Mouse (Mus musculus): ENCODE measurements around the gene Ccdc106. TPM values are rescaled to one million over a fixed set of nuclear protein-coding genes. Genes with fewer than 3 reads are reported as not detected.
A peak's percentile ranks its signal among the peaks of the same experiment; 100 is the strongest.
"Not testable (repeated sequence)": the region's sequence is repeated elsewhere in the genome, so short reads cannot be mapped to it uniquely, and the experiment has no call there.

Ccdc106 gene
- total RNA-seq (2021), result under 1 TPM; 0.80 to 0.91 TPM
- long read RNA-seq, experiment 1, result 0 reads
- long read RNA-seq, experiment 2, result 0 reads

DNA sequence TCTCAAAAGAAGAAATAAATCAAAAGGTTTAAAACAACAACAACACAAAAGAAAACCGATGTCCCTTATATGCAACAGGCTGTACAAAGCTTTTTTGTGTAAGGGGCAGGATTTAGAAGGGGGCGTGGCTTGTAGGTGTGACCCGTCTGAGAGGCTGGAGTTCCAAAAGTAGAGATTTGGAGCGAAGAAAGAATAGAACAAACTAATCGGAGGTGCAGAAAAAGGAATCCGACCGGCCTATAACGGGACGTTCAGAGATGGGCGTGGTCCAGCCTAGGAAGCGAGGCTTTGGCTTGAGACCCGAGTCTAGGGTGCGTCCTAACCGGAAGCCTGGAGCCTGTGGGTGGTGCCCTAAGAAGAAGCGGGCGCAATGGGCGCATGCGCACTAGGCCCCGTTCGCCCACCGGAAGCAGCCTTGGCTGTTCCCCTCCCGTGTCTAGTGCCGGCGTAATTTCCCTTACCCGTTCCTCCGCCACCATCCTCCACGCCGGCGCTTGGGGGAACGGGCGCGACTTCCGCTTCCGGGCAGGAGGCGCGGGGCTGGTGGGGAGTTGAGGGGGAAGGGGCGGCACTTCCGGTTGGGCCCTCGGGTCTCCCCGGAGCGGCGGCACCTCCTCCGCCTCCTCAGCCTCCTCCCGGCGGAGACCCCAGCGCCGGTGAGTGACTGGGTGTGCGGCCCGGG lies at the start of gene Ccdc106, which contains the start of gene Zfp865:
Gene Ccdc106 (plus strand): TSS at position 554 of the 682 bp plus-strand sequence.
Gene Zfp865 (plus strand): TSS at position 377 of the 682 bp plus-strand sequence.
- peak; percentile 97 to 99 for DNase-seq (ENCODE audit: low spot score in 2 of 2)

DNA sequence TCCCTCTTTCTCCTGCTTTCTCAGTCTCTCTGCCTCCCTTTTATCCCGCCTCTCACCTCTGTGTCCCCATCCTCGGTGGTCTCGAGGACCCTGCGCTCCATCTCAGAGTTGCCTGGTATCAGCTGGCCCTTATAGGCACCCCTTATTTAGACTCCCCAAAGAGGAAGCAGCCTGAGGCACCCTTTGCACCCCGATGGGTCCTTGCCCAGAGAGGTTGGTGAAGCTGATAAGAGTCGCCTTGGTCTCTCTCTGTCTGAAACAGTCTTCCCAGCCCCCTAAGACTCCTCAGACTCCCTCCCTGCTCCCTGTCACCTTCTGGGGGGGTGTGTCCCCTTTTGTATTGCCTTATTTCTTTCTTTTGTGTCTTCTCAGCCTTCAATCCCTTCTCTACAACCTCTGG lies 49.3 kb upstream of the Ccdc106 start, which contains the start of gene Sbk3:
Gene Sbk3 (minus strand): TSS at position 101 of the 400 bp plus-strand sequence.
- DNase-seq (ENCODE audit: low spot score in 2 of 2), result no peak

GRCm38 (mm10) chr7:4971710-4972109 lies 48.6 kb upstream of the Ccdc106 start:
- DNase-seq (ENCODE audit: low spot score in 2 of 2), result no peak

- peak in 1 of 2 experiments; percentile 59 for DNase-seq (ENCODE audit: low spot score in 2 of 2)
Observed at GRCm38 (mm10) chr7:4972321-4973047, 47.9 kb upstream of the Ccdc106 start.

DNA sequence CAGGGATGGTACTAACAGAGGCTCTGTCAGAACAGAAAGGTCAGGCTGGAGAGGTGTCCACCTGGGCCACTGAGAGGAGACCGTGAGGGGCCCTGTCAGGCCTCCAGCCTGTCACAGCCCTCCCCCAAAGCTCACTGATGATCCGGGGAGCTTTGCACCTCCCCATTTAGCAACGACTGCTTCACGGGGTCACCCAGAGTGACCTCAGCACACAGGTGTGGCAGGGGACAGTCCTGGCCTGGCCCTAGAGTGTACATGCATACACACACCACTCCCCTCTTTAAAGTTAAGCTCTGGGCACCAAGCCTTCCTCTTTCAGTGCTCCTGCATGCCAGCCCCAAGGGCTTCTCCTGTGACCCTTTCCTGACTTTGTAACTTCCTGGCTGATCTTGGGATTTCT lies 44.9 kb upstream of the Ccdc106 start:
- DNase-seq (ENCODE audit: low spot score in 2 of 2), result no peak

- no peak for DNase-seq (ENCODE audit: low spot score in 2 of 2)
Observed at GRCm38 (mm10) chr7:4976832-4977231, 43.5 kb upstream of the Ccdc106 start.

- DNase-seq (ENCODE audit: low spot score in 2 of 2), result no peak
Observed at GRCm38 (mm10) chr7:4988250-4988649, 32.1 kb upstream of the Ccdc106 start.

GRCm38 (mm10) chr7:4993347-4993998 lies 26.9 kb upstream of the Ccdc106 start:
- no peak for DNase-seq (ENCODE audit: low spot score in 2 of 2)

- DNase-seq (ENCODE audit: low spot score in 2 of 2), result no peak
Observed at GRCm38 (mm10) chr7:4993999-4994788, 26.2 kb upstream of the Ccdc106 start.

GRCm38 (mm10) chr7:4995268-4996002 lies 24.9 kb upstream of the Ccdc106 start:
- DNase-seq (ENCODE audit: low spot score in 2 of 2), result peak in 1 of 2 experiments; percentile 28

GRCm38 (mm10) chr7:4996003-4996895 lies 24.1 kb upstream of the Ccdc106 start, which contains the start of gene Zfp579:
Gene Zfp579, minus strand, starts transcription at chr7:4996158.
- peak; percentile 93 to 95 for DNase-seq (ENCODE audit: low spot score in 2 of 2)

DNA sequence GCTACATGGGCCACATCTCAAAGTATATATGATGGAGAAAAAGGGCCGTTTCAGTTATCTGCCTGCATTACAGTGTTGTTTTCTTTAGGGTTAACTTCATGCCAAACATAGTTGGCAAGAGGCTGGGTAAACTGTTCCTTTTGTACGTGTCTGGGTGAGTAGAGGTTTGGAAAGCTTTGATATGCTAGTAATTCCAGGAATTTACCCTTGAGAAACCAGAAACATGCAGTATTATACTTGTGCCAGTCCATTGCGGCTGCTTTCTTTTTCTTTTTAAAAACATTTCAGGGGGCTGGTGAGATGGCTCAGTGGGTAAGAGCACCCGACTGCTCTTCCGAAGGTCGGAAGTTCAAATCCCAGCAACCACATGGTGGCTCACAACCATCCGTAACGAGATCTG lies 23.4 kb upstream of the Ccdc106 start:
- DNase-seq (ENCODE audit: low spot score in 2 of 2), result no peak

DNA sequence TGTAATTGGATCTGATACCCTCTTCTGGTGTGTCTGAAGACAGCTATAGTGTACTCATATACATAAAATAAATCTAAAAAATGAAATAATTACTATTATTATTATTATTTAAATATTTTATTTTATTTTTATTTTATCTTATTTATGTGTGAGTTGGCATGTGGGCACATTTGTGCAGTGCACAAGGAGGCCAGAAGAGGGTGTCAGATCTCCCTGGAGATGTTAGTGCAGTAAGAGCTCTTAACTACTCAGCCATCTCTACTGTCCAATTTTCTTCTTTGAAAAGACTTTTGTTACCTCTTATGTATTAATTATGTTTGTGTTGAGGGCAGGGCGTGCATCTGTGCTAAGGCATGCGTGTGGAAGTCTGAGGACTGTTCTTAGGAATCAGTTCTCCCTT lies 20.5 kb upstream of the Ccdc106 start:
- no peak for DNase-seq (ENCODE audit: low spot score in 2 of 2)

GRCm38 (mm10) chr7:5002876-5003275 lies 17.5 kb upstream of the Ccdc106 start:
- DNase-seq (ENCODE audit: low spot score in 2 of 2), result not testable (repeated sequence)

DNA sequence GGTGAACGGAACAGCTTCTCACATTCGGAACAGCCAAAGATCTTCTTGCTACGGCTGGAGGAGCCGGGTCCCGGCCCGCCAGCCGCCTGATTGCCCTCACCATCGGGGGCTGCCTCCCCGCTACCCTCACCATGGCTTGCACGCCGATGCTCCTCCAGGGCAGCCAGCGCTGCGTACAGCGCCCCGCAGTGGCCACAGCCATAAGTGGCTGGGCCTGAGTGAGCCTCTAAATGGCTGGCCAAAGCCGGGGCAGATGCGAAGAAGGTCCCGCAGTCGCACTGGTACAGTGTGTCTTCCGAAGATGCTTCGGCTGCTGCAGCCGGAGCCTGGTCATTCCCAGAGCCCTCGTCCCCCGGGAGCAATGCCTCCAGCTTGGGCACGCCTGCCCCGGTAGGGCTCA lies 12.1 kb upstream of the Ccdc106 start:
- DNase-seq (ENCODE audit: low spot score in 2 of 2), result no peak

DNA sequence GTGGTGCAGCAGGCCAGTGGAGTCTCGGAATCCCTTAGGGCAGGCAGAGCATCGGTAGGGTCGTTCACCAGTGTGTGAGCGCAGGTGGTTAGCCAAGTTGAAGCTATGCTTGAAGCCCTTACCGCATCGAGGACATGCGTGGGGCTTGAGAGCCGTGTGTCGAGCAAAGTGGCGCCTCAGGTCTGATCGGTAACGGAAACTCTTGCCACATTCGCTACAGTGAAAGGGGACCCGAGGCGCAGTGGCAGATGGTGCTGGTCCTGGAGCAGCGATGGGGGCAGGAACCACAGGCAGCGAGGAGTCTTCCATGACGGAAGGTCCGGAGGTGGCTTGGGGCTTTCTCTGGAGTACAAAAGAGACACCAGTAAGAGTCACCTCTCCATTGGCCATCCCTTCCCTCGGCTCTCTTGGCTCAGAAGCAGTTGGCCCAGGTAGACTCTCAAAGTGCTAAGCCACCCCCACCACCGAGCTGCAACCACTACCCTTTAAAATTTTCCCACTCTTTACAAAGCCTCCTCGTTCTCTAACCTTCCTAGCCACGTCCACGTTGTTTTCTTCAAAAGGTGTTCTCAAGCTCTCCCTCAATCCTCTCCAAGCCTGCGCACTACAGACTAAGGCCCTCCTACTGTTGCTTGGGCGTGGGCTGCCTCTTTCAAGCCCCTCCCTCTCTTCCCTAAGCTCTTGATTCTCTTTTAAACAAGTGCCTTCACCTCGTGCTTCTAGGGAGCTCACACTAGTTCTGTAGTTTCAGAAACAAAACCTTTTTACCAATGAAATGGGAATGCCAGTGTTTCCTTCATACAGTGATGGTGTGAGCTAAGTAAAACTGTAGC lies 7.5 kb upstream of the Ccdc106 start:
- DNase-seq (ENCODE audit: low spot score in 2 of 2), result no peak

DNA sequence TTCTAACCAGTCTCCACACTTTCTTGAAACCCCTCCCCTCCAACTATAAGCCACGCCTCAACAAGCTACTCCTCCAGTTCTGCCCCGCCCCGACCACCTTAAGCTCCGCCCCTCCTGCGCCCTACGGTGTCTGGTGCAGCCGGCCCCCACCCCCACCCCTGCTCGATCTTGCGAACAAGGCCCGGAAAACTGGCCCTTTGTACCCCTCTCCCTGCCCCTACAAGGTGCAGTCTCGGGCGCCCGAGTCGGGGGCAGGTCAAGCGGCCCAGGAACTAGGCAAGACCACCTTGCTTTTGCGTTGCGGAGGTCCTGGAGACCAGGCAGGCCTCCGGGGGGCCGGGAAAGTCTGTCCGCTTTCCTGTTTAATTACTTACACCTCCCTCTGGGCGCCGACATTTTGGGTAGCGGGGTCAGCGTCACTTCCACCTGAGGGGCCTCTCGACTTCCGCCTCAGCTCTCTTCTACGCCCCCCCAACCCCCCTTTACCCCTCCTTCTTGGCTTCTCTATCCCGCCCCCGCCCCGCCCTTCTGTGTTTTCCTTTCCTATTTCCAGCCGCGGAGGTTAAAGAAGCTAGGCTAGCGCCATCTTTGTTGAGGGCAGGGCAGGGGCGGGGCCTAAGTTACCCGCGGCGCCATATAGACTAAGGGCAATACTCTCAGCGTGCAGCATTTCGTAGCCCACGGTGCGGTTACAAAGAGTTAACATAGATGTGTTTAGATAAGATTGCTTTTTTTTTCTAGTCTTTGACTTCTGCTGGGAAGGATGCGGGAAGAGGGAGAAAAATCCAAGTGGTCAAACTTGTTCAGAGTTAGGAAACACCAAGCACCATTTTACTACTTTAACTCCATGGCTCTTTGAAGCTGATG lies 5.9 kb upstream of the Ccdc106 start, which contains the start of the genes Zfp524 and Fiz1:
Gene Zfp524 (plus strand): TSS at position 165 of the 867 bp plus-strand sequence.
Gene Fiz1 (minus strand): TSS at position 447 of the 867 bp plus-strand sequence.
- DNase-seq (ENCODE audit: low spot score in 2 of 2), result peak; percentile 95 to 96

Data from gastrocnemius, postnatal 4 days (tissue).